Mouse (Mus musculus): ENCODE measurements around the gene Ss18l1. TPM values are rescaled to one million over a fixed set of nuclear protein-coding genes. Genes with fewer than 3 reads are reported as not detected.

The Ss18l1 gene
- polyA plus RNA-seq (2012; rRNA removed): 2.3 and 2.5 TPM in 2 replicates

DNA sequence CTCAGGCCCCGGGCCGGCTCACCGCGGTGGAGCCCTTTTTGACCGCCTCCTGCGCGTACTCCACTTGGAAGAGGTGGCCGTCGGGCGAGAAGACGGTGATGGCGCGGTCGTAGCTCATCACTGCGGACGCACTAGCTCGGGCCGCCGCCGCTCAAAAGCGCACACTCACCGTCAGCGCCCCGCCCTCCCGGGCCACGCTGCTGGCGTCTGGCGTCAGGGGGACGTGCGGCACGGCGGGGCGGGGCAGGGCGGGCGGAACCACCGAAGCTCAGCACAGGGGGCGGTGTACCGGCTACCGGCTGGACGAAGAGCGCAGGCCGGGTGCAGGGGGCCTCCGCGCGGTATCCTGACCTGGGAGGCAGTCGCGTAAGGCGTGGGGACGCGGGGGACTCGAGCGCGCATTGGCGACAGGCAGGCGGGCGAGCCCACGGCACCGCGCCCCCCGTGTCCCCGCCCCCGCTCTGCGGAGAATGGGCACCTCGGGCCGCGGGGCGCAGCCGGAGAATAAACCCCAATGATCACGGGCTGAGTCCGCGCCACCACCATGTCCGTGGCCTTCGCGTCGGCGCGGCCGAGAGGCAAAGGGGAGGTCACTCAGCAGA, at the start of gene Ss18l1, which contains the start of gene Psma7:
Ss18l1 (plus strand) TSS at position 254 of the 602 bp plus-strand sequence.
Psma7 (minus strand) TSS at position 178 of the 602 bp plus-strand sequence.

DNA sequence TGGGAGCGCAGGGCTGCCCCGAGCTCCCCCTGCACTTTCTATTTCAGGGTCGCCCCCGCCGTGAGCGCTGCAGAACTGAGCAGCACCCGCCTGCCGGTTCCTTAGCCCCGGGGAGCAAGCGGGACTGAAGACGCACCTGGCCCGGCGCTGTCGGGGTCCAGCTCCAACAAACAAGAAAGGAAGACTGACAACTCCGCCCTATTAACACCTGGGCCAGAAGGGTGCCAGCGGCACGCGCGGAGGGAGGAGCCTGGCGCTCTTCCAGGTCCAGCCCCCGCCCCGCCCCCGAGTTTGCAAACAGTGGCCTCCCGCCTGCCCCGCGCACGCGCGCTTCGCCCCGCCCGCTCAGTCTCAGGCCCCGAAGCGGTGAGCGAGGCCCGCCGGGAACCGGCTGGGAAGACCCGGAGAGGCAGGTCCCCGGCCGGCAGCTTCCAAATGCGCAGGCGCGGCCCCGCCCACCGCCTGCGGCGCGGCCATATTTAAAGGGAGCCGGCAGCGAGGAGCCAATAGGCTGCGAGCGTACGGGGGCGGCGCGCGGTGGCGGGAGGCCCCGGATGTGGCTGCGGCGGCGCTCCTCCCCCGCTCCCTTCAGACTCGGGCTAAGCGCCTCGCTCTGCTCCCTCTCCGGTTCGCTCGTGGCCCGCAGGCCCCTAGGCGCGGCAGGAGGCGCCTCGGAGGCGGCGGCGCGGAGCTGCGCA, 17.8 kb upstream of the Ss18l1 start, which contains the start of gene Lsm14b:
Lsm14b (plus strand) TSS at position 587 of the 698 bp plus-strand sequence.

DNA sequence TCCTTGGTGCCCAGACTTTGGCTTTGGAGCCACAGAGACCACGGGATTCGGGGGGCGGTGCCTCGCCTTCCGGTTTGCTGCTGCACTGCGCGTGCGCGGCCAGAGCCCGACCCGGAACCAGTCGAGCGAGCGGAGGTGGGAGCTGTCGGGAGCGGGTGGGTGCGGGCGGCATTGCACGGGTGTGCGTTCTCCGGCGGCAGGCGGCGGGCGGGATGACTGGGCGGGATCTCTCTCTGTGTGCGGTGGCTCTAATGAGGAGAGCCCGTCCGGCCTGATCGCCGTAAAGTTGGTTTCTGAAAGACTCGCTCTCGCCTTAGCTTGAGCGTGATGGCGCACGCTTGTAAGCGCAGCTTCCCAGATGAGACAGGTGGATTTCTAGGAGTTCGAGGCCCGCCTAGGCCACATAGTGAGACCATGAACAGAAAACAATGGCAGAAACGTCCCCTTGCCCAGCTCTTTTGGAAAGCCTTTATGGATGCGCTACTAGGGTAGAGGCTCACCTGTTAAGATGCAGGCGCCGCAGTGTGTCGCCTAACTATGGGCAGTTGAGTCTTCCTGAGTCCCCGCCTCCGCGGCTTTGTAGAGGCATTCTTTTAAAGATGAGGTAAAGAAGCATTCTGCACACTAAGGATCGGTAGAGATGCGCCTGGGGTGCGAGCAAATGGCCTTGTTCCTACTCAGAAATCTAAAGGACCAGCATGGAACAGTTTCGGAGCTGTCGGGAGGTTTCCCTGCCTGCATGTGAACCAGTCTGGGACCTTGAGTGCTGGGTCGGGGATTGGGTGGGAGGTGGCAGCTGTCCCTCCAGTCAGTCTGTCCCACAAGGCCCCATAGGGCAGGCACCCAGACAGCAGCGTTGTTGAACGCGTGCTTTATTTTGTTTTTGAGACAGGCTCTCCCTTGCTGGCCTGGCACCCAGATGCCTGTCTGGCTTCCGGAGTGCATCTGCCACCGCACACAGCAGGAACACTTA, 28.5 kb downstream of the Ss18l1 start, which contains the start of gene Mtg2:
Mtg2 (plus strand) TSS at position 108 of the 973 bp plus-strand sequence.

DNA sequence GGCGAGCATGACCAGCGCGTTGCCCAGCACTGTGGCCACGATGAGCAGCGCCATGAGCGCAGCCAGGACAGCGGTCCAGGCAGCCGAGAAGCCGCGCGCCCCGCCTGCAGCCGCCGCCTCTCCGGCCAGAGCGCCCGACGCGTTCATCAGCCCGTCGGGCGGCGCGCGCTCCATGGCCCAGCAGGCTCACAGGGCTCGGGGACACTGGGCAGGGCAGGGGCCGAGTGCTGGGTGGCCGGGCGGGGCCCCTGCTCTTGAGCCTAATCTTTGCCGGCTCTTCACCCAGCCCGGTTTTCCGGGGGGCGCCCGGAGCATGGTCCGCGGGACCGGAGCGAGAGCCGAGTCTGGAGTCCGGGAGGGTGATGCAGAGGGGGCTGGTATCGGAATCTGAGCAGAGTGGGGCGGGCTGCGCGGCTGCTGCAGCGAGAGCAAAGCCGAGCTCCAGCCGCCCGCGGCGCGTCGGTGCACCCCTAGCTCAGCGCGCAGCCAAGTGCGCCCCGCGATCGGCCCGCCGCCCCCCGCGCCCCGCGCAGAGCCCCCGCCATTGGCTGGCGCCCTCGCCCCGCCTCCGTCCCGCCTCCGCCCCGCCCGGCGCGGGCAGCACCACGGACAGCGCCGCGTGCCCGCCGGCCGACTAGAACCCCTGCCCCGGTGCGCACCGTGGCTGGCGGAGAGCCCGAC, 61.8 kb downstream of the Ss18l1 start, which contains the start of gene Hrh3:
Hrh3 (minus strand) TSS at position 511 of the 681 bp plus-strand sequence.

DNA sequence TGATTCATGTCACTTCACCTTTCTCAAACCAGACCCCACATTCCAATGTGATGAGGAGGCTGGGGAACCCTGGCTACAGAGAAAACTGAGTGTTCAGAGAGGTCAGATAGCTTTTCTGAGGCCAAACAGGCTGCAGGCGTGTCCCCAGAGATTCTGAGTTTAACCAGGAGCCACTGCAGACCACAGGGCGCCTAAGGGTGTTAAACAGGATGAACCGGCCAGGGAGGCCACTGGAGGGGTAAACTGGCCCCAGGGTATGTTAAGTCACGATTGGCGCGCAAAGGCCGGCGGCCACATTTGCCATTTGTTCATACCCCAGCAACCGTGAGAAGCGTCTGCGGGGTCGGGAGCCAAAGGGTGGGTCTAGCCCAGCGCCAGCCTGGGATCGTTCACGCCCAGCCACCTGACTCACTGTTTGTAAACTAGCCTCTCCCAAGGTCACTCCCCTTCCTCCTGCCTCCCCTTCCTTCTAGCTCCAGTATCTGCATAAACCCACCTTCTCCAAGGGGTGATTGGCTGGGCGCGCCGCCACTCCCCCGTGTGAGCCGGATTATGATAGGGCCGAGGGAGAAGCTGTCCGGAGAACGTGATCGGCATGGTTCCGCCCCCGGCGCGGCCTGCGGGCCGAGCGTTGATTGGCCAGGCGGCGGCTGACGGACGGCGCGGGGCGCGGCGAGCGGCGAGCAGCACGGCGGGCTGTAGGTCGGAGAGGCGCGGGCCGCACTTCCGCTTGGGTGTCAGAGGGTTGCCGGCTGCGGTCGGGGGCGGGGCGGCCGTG, 76.5 kb downstream of the Ss18l1 start, which contains the start of gene Osbpl2:
Osbpl2 (plus strand) TSS at position 646 of the 778 bp plus-strand sequence.

Other genes with a start within 250 kb of the Ss18l1 start
- 5.5 and 6.0 TPM in 2 replicates for gene Taf4, start 65.9 kb upstream of the Ss18l1 start, polyA plus RNA-seq (2012; rRNA removed)
- gene Lsm14b, start 17.5 kb upstream of the Ss18l1 start, polyA plus RNA-seq (2012; rRNA removed): 11.3 and 12.3 TPM in 2 replicates
- 67.9 and 71.5 TPM in 2 replicates for gene Psma7, start 76 bp upstream of the Ss18l1 start, polyA plus RNA-seq (2012; rRNA removed)
- gene Mtg2, start 28.1 kb downstream of the Ss18l1 start, polyA plus RNA-seq (2012; rRNA removed): 5.5 and 7.4 TPM in 2 replicates
- 0.04 and 0.20 TPM in 2 replicates for gene Hrh3, start 62.0 kb downstream of the Ss18l1 start, polyA plus RNA-seq (2012; rRNA removed)
- gene Osbpl2, start 76.8 kb downstream of the Ss18l1 start, polyA plus RNA-seq (2012; rRNA removed): 25.3 and 25.7 TPM in 2 replicates
- gene Adrm1, start 129.0 kb downstream of the Ss18l1 start, polyA plus RNA-seq (2012; rRNA removed): 92.0 and 132 TPM in 2 replicates
- 43.7 and 49.6 TPM in 2 replicates for gene Lama5, start 183.3 kb downstream of the Ss18l1 start, polyA plus RNA-seq (2012; rRNA removed)
- gene Rps21, start 214.9 kb downstream of the Ss18l1 start, polyA plus RNA-seq (2012; rRNA removed): 954 and 1,766 TPM in 2 replicates
- gene Cables2, start 231.0 kb downstream of the Ss18l1 start, polyA plus RNA-seq (2012; rRNA removed): 12.3 and 14.5 TPM in 2 replicates
- 4.3 and 4.4 TPM in 2 replicates for gene Rbbp8nl, start 247.4 kb downstream of the Ss18l1 start, polyA plus RNA-seq (2012; rRNA removed)